Mouse (Mus musculus): ENCODE results near the gene Pspn. TPM values are rescaled to one million over a fixed set of nuclear protein-coding genes. Genes with fewer than 3 reads are reported as not detected.
A peak's percentile ranks its signal among the peaks of the same experiment; 100 is the strongest.

Gene Pspn
- total RNA-seq, 2 experiments from 2014 or later, result not detected

- intact Hi-C loops (cut with DNase I), result no loop called here
Observed at GRCm38 (mm10) chr17:56973956-56974707, 25.7 kb downstream of the Pspn start.

DNA sequence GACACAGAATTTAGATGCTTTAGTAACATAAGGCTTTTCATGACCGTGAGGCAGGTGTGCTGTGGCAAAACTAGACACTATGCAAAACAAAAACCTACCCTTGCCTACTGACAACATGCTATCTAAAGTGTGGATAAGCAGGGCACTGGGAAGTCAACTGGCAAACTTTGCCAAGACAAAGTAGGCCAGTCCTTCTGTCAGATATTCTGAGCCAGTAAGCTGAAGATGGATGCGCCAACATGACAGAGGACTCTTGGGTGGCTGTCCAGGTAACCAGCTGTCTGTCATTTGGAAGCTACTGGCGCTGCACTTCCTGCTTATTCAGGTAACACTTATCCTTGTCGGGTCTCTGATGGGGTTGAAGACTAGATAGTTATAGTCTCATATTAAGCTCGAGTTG is 29.7 kb downstream of the Pspn start:
- no peak for DNase-seq
- intact Hi-C loops (cut with DNase I), result no loop called here

More at GRCm38 (mm10) chr17:56973956-56974707, 25.7 kb downstream of the Pspn start:
- no peak for DNase-seq

- intact Hi-C loops (cut with DNase I), result no loop called here
- no peak for DNase-seq
Observed at GRCm38 (mm10) chr17:56969321-56969720, 30.5 kb downstream of the Pspn start.

DNA sequence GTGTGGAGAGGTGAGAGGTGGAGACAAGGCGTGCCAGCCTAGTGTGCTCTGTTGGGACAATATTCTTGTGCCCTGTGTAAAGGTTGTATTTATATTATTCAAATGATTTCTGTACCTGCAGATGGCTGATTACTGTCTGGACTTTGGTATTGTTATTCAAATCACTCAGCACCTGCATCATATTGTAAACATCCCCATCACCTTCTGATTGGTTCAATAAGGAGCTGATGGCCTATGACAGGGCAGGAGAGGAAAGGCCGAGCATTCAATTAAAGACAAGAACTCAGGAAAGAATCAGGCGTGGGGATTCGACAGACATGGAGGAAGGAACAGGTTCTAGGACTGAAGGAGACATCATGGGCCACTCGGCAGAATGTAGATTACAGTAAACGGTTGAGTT is 36.2 kb downstream of the Pspn start:
- intact Hi-C loops (cut with DNase I), result no loop called here
- DNase-seq, result no peak

DNA sequence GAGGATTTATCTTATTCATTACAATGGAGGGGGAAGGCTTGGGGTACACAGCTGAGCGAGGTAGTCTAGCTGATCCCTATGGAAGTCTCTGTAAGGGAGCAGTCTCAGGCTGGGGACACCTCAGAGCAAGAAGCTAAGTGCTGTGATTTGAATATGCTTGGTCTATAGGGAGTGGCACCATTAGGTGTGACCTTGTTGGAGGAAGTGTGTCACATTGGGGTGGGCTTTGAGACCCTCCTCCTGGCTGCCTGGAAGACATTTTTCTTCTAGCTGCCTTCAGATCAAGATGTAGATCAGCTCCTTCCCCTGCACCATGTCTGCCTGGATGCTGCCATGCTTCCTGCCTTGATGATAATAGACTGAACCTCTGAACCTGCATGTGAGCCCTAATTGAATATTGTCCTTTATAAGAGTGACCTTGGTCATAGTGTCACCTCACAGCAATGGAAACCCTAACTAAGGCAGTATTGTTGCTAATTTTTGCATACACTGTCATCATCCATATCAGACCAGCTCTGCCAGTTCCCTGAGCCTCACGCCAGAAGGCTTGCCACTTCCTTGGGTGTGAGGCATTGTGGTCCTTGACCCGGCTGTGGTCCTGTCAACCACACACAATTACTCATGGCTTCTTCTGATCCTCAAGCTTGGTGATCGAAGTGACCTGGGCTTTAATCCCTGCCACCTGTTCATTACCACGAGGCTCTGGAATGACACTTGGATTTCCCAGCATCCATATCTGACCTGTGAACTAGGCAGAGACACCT is 37.0 kb downstream of the Pspn start:
- intact Hi-C loops (cut with DNase I), result no loop called here
- DNase-seq, result no peak

DNA sequence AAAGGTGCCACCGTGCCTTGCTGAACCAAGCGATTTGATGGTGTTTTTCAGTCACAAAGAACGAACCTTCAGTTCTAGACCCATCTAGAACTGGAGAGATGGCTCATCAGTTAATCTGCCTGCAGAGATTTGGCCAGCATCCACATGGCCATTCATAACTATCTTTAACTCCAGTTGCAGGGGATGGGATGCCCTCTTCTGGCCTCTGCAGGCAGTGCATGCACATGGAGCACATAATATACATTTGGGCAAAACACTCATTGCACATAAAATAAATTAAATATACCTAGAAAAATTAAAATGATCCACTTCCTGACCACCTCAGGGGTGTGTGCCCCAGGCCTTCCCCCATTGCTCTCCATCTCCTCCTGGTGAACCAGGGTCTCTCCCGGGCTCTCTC is 37.9 kb downstream of the Pspn start:
- intact Hi-C loops (cut with DNase I), result no loop called here
- DNase-seq, result no peak

GRCm38 (mm10) chr17:56958667-56959066 is 41.2 kb downstream of the Pspn start:
- DNase-seq, result no peak
- intact Hi-C loops (cut with DNase I), result no loop called here

DNA sequence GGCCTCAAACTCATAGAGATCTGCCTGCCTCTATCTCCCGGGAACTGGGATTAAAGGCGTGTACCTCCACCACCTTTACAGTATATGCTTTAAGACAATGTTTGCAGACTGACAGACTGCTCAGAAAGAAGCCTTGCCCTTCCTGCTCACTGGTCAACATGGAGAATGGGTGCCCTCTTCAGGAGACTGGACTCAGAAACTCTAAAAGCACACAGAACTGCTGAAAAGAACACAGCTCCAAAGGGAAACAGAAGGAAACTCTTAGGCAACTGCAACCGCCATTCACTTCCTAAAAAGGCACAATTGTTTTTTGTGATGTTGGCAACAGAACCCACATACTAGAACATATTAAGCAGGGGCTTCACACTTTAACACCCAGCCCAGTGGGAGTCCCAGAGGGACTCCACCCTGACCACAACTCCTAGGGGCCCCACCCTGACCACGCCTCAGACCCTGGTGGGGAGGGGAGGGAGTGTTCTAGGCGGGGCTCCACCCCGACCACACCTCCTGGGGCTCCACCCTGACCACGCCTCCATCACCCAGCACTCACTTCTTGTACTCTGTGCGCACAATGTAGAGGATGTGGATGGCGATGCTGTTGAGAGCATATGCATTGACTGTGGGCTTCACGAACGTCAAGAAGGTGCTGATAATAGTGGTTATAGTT is 41.9 kb downstream of the Pspn start:
- intact Hi-C loops (cut with DNase I), result no loop called here
- DNase-seq, result peak in 1 of 2 experiments; percentile 6

- intact Hi-C loops (cut with DNase I), result no loop called here
Observed at GRCm38 (mm10) chr17:56954871-56955270, 44.9 kb downstream of the Pspn start.

GRCm38 (mm10) chr17:56952639-56953038 is 47.2 kb downstream of the Pspn start:
- intact Hi-C loops (cut with DNase I), result no loop called here
- no peak for DNase-seq

More at GRCm38 (mm10) chr17:56954871-56955270, 44.9 kb downstream of the Pspn start:
- DNase-seq, result no peak

GRCm38 (mm10) chr17:56950915-56951314 is 48.9 kb downstream of the Pspn start:
- intact Hi-C loops (cut with DNase I), result loop anchor here (1.0 to 2.0 kb wide), 2 partner anchors 54 to 142 kb away; no protein-coding TSS in a partner anchor
- peak; percentile 57 to 74 for DNase-seq

Other genes with a start within 250 kb of the Pspn start
- gene Nrtn, start 242.5 kb downstream of the Pspn start, total RNA-seq (2021), result 10 to 100 TPM; 27.5 to 29.4 TPM
- 10 to 100 TPM; 18.8 to 20.3 TPM for gene Dus3l, start 235.3 kb downstream of the Pspn start, total RNA-seq (2021)
- under 1 TPM in 1 of 2 experiments, not detected in 1; 0.58 TPM for gene Prr22, start 229.8 kb downstream of the Pspn start, total RNA-seq (2021)
- gene Rfx2, start 169.0 kb downstream of the Pspn start, total RNA-seq (2021), result 1 to 10 TPM; 2.9 to 5.5 TPM
- gene Acsbg2, start 125.6 kb downstream of the Pspn start, total RNA-seq (2021), result not detected
- not detected for gene 1700061G19Rik, start 124.5 kb downstream of the Pspn start, total RNA-seq (2021)
- gene Mllt1, start 64.6 kb downstream of the Pspn start, total RNA-seq (2021), result 10 to 100 TPM; 23.9 to 25.9 TPM
- not detected for gene Acer1, start 17.9 kb downstream of the Pspn start, total RNA-seq (2021)
- gene Clpp, start 9.7 kb downstream of the Pspn start, total RNA-seq (2021), result 10 to 100 TPM; 79.5 to 80.4 TPM
- gene Alkbh7, start 2.7 kb downstream of the Pspn start, total RNA-seq (2021), result 10 to 100 TPM; 67.5 to 69.9 TPM
- 10 to 100 TPM; 18.9 to 19.1 TPM for gene Gtf2f1, start 11.3 kb upstream of the Pspn start, total RNA-seq (2021)
- not detected for gene Gm17949, start 11.5 kb upstream of the Pspn start, total RNA-seq (2021)
- 10 to 100 TPM; 45.9 to 47.7 TPM for gene Khsrp, start 31.5 kb upstream of the Pspn start, total RNA-seq (2021)
- not detected for gene Slc25a41, start 41.6 kb upstream of the Pspn start, total RNA-seq (2021)
- under 1 TPM in 1 of 2 experiments, not detected in 1; 0.35 TPM for gene Crb3, start 59.1 kb upstream of the Pspn start, total RNA-seq (2021)
- gene Slc25a23, start 59.8 kb upstream of the Pspn start, total RNA-seq (2021), result 10 to 100 TPM; 58.1 to 69.8 TPM
- 1 to 10 TPM; 1.4 to 2.0 TPM for gene Dennd1c, start 78.5 kb upstream of the Pspn start, total RNA-seq (2021)
- 1 to 10 TPM; 1.8 to 1.9 TPM for gene Tubb4a, start 87.8 kb upstream of the Pspn start, total RNA-seq (2021)
- gene Tnfsf9, start 105.3 kb upstream of the Pspn start, total RNA-seq (2021), result under 1 TPM; 0.33 to 0.53 TPM
- not detected for gene Cd70, start 149.8 kb upstream of the Pspn start, total RNA-seq (2021)
- not detected for gene Tnfsf14, start 194.2 kb upstream of the Pspn start, total RNA-seq (2021)
- 10 to 100 TPM; 96.2 to 97.5 TPM for gene C3, start 228.1 kb upstream of the Pspn start, total RNA-seq (2021)
- gene Gpr108, start 248.4 kb upstream of the Pspn start, total RNA-seq (2021), result 10 to 100 TPM; 32.0 to 32.1 TPM
- 100 to 1,000 TPM; 113 to 124 TPM for gene Trip10, start 249.4 kb upstream of the Pspn start, total RNA-seq (2021)